Mouse (Mus musculus): Measurements from ENCODE around the gene Eef1b2. TPM values are rescaled to one million over a fixed set of nuclear protein-coding genes. Genes with fewer than 3 reads are reported as not detected.

Gene Eef1b2
- total RNA-seq, 2 experiments from 2014 or later: 331 to 395 TPM

Small RNA genes within 50 kb of the gene (microRNA-seq; reads per million reads assigned to microRNA genes)
- gene Gm24557 (0 reads per million in 2 experiments), gene Gm27512 (0 reads per million in 2 experiments)

Other genes with a start within 250 kb of the Eef1b2 start
- gene Ino80d, start 62.2 kb upstream of the Eef1b2 start, total RNA-seq (2021): 10 to 100 TPM; 23.6 to 30.6 TPM
- 100 to 1,000 TPM; 155 to 160 TPM for gene Ndufs1, start within 50 bp of the Eef1b2 start, total RNA-seq (2021)
- gene Gpr1, start 37.7 kb downstream of the Eef1b2 start, total RNA-seq (2021): under 1 TPM; 0.38 to 0.52 TPM
- 10 to 100 TPM; 16.4 to 20.8 TPM for gene Zdbf2, start 96.4 kb downstream of the Eef1b2 start, total RNA-seq (2021)

Measured in layer of hippocampus, postnatal 25 days (tissue).